Mouse (Mus musculus): ENCODE data around the gene Hprt.
"Not testable (repeated sequence)": the region's sequence is repeated elsewhere in the genome, so short reads cannot be mapped to it uniquely, and the experiment has no call there.

Hprt gene

GRCm38 (mm10) chrX:52987905-52988783 is at the start of gene Hprt:
Gene Hprt, plus strand, starts transcription at chrX:52988137.
- peak; percentile 90 to 91 for DNase-seq

DNA sequence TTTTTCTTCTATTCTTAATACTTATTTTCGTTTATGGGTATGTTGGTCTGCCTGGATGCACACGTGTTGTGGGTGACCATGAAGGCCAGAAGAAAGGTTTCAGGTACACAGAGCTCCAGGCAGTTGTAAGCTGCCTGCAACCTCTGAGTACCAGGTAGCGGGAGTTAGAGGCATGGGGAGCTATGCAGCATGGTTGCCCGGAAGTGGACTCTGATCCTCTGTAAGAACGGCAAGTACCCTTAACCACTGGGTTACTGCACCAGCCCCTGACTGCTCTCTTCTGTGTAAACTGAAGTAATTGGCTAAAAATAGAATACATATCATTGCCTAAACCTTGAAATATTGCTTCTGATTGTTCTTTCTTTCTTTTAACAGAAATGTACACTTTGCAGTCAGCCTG is 42.4 kb upstream of the Hprt start:
- no peak for DNase-seq

DNA sequence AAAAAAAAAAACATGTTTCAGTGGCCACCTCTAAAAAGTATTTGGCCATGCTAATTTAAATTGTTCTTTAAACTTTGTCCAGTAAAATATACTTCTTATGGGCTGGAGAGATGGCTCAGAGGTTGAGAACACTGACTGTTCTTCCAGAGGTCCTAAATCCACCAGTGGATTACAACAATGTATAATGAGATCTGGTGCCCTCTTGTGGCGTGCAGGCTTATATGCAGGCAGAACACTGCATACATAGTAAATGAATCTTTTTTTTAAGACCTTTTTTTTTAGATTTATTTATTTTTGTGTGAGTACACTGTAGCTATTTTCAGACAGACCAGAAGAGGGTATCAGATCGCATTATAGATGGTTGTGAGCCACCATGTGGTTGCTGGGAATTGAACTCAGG is 38.2 kb upstream of the Hprt start:
- no peak for DNase-seq

- no peak for DNase-seq
These were observed 31.0 kb upstream of the Hprt start for GRCm38 (mm10) chrX:52956942-52957341.

- no peak for DNase-seq
These were observed 26.3 kb upstream of the Hprt start for GRCm38 (mm10) chrX:52961559-52962110.

GRCm38 (mm10) chrX:52965149-52965548 is 22.8 kb upstream of the Hprt start:
- no peak for DNase-seq

- DNase-seq, result peak; percentile 50 to 59
These were observed 16.5 kb upstream of the Hprt start for GRCm38 (mm10) chrX:52971211-52972006.

DNA sequence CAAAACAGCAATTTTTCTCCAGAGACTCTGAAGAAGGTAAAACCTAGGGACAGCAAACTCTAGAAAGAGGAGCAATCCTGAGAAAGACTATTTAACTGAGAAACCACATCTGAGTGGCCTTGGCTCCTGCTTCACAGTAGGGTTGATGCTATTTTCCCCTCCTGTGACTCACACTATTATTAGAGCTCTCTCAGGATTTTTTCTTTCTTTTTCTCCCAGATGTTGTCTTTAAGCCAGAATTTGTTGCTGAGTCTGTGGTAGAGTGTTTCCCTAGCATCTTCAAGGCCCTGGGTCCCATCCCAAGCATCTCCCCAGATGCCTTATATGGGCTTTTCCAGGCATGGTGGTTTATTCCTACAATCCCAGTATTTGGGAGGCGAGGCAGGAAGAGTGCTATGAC is 15.8 kb upstream of the Hprt start:
- DNase-seq, result no peak

DNA sequence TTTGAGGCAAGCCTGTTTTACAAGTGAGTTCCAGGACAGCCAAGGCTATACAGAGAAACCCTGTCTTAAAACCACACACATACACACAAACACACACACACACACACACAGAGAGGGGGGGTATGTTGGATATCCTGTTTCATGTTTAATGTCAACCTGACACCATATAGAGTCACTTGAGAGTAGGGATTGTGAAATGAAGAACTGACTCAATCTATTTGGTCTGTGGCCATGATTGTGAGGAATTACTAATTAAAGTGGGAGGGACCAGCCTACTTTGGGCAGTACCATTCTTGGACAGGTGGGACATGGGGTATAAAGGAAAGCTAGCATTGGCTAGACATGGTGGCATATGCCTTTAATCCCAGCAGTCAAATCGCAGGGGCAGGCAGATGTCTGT is 15.3 kb upstream of the Hprt start:
- DNase-seq, result no peak

GRCm38 (mm10) chrX:52978576-52978975 is 9.4 kb upstream of the Hprt start:
- no peak for DNase-seq

DNA sequence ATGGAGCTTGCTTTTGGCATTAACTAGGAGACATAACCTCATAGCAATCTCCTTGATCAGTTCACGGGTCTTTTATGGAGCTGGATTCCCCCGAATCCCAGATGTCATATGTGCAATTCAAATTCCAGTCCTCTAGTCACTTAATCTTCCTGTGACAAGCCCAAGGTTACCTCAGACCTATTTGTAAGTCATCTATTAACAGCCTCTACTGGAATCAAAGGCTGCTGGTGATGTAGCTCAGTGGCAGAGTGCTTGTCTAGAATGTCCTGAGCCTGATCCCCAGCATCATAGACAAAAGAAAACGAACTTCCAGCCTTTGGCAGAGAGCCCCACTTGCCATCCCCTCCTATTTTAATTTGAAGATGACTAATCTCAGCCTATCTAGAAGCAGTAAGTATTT is 6.6 kb upstream of the Hprt start:
- DNase-seq, result no peak

- DNase-seq, result not testable (repeated sequence)
These were observed 6.8 kb downstream of the Hprt start for GRCm38 (mm10) chrX:52994726-52995125.

GRCm38 (mm10) chrX:53004887-53005286 is 16.9 kb downstream of the Hprt start:
- DNase-seq, result not testable (repeated sequence)

- DNase-seq, result peak in 1 of 2 experiments; percentile 8
These were observed 18.1 kb downstream of the Hprt start for GRCm38 (mm10) chrX:53006062-53006461.

DNA sequence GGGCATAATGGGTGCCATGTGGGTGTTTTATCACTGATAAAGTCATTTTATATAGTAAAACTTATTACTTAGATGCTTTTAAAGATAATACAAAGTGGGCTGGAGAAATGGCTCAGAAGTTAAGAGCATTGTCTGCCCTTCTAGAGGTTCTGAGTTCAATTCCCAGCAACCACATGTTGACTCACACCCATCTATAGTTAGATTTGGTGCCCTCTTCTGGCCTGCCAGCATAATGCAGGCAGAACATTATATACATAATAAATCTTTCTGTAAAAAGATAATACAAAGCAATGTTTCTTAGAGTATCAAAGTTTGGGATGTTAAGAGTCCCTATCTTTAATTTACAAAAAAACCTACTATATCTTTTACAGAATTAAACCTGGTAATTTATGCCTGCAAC is 27.6 kb downstream of the Hprt start:
- no peak for DNase-seq

- DNase-seq, result no peak
These were observed 35.1 kb downstream of the Hprt start for GRCm38 (mm10) chrX:53023021-53023420.

- peak in 1 of 2 experiments; percentile 11 for DNase-seq
These were observed 36.3 kb downstream of the Hprt start for GRCm38 (mm10) chrX:53024268-53024667.

DNA sequence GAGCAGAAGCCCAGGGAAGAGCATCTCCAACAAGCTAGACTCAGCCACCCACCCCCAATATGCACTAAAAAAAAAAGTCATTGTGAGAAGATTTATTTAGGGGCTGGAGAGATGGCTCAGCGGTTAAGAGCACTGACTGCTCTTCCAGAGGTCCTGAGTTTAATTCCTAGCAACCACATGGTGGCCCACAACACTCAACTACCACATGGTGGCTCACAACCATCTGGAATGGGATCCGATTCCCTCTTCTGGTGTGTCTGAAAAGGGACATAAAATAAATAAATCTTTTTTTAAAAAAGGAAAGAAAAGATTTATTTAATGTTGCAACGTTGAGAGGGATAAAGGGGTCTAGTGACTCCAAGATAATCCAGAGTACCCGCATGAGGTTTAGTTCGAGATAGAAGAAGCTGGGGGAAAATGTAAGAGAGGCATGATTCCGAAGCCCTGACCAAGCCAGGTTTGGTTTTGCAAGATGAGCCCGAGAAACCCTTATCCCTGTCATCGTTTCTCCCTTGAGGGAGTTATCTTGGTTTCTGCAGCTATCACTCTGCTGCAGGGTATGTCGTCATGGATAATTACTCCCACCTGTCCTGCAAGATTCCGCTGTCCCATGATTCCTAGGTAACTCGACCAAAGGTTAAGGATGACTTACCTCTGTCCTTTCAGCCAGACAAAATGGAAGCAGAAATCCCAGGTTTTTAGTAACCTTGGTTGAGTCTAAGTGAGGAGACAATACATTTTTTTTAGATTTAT is 37.7 kb downstream of the Hprt start:
- DNase-seq, result no peak

DNA sequence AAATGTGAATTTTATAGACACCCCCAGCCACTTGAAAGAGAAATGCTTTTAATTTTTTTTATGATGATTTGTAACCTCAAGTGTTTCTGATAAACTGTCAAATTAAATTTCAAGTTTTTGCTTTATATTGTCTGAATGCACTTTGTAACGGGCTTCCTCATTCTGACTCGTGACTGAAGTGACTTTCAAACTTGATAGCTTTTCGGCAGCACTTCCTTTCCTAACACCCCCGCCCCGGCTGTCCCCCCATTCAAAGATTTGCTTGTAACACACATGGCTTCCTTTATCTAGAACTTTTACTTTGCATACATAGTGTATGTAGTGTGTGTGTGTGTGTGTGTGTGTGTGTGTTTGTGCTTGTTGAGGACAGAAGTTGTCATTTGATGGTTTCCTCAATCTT is 41.6 kb downstream of the Hprt start:
- DNase-seq, result no peak

- no peak for DNase-seq
These were observed 50.3 kb downstream of the Hprt start for GRCm38 (mm10) chrX:53038194-53038593.

DNA sequence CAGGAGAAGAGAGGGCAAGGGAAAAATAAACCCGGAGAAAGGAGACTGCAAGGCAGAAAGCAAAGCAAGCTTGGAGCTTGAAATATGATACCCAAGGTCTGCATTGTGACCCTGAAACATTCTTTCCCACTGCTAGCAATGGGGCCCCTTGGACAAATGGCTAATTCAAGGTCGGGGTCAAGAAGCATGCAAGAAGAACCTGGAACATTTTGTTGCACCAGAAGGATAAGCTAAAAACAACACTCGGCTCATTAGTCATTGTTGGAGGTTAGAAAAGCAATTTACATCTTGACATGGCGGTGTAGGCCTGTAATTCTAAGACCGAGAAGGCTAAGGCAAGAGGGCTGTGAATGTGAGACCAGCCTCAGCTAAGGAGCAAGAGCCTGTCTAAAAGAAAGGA is 51.7 kb downstream of the Hprt start:
- DNase-seq, result no peak

DNA sequence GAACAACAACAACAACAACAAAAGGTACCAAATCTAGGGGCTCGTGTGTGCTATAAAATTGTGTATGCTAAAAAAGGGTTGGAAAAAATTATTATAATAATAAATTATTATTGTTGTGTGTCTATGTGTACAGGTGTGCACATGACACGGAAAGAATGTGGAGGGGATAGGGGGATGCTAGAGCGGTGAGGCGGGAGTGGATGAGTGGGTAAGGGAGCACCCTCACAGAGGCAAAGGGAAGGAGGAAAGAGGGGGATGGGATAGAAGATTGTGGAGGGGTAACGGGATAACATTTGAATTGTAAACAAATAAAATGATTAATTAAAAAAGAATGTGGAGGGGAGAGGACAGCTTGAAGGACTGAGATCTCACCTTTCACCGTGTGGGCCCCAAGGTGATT is 52.2 kb downstream of the Hprt start:
- DNase-seq, result no peak

DNA sequence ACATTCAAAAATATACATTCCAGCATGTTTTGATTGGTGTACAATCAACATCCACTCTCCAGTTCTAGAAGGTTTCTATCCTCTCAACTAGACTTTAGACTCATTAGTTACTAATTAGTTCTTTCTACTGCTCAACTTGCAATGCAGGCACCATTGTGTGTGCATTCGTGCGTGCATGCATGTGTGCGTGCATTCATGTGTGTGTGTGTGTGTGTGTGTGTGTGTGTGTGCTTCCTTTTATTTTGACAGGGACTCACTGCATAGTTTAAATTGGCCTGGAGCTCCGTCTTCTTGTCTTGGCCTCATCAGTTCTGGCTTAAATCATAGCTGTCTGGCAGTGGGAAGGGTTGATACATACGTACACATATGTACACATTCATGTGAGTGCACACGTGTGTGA is 53.1 kb downstream of the Hprt start:
- DNase-seq, result no peak
